Mouse (Mus musculus): ENCODE measurements around the gene Il10.

DNA sequence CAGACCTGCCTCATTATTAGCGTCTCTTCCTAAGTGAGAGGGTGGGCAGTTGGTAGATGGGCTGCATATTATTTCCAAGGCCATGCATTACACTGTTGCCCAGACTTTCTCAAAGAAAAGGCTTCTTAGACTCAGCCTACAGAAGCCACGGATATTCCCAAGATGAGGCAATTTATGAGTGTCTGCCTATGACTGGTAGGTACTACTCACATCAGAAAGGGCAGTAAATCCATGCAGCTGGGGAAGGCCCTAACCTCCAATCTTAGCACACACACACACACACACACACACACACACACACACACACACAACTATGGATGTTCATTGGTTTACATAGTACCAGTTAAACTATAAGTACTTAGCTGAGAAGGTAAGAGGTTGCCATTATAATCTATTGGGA lies 17.1 kb upstream of the Il10 start:
- TF ChIP-seq CTCF (IDR thresholded peaks at IDR 0.05; ENCODE audit: low read depth) (no peak), EP300 (IDR thresholded peaks at IDR 0.05; ENCODE audit: low read depth) (no peak)
